Mouse (Mus musculus): ENCODE measurements around the gene Trib2.

GRCm38 (mm10) chr12:15849861-15850294 is 33.2 kb upstream of the Trib2 start:
- no peak for TF ChIP-seq USF1 (IDR thresholded peaks at IDR 0.05; ENCODE audit: low read depth)
- TF ChIP-seq MYOD1 (IDR thresholded peaks at IDR 0.05; ENCODE audit: control insufficient read depth in 1 of 3, insufficient read length in 2 of 3, low read depth in 2 of 3) = no peak
- no peak for TF ChIP-seq POLR2A (IDR thresholded peaks at IDR 0.05; ENCODE audit: insufficient read length, low read depth)
- no peak for TF ChIP-seq TCF12 (IDR thresholded peaks at IDR 0.05; ENCODE audit: insufficient read depth, poor library complexity, severe bottlenecking)
- no peak for TF ChIP-seq MYOG (IDR thresholded peaks at IDR 0.05; ENCODE audit: control insufficient read depth in 1 of 3, insufficient read depth in 1 of 3, insufficient read length in 2 of 3, low read depth in 2 of 3)
- TF ChIP-seq MAX (IDR thresholded peaks at IDR 0.05; ENCODE audit: low read depth) = no peak
- no peak for TF ChIP-seq CEBPB (IDR thresholded peaks at IDR 0.05; ENCODE audit: insufficient read depth, poor library complexity, severe bottlenecking)
- no peak for TF ChIP-seq E2F4 (IDR thresholded peaks at IDR 0.05; ENCODE audit: insufficient read depth)

All from myocyte (in vitro differentiated cells).